Mouse (Mus musculus) midbrain, embryonic 16.5 days (tissue): ENCODE data around the gene Olfr1277. TPM values are rescaled to one million over a fixed set of nuclear protein-coding genes. Genes with fewer than 3 reads are reported as not detected.

Experiments
- ATAC-seq: fragments of 200-750 bp; cut with Nextera tagmentation; 2 replicates; pipeline ENCODE4 v1.8.0; 2017; ENCODE audit warnings: moderate TSS enrichment
- H3K27ac ChIP-seq: fragments of 300-500 bp; sonication (generic); 2 replicates; pipeline ENCODE4 v1.5.1; 2014; ENCODE audit warnings: mild to moderate bottlenecking, low read length, mixed read lengths
- H3K27me3 ChIP-seq: fragments of 300-500 bp; sonication (generic); 2 replicates; pipeline ENCODE4 v1.6.1; 2014; ENCODE audit warnings: low read depth, low read length, mixed read lengths; ENCODE audit not compliant: control insufficient read depth, insufficient read depth
- H3K36me3 ChIP-seq: fragments of 300-500 bp; sonication (generic); 2 replicates; pipeline ENCODE4 v1.6.1; 2014; ENCODE audit warnings: mild to moderate bottlenecking, low read length, moderate library complexity, mixed read lengths; ENCODE audit not compliant: control insufficient read depth, insufficient read depth
- H3K4me1 ChIP-seq: fragments of 300-500 bp; sonication (generic); 2 replicates; pipeline ENCODE4 v1.6.1; 2014; ENCODE audit warnings: mild to moderate bottlenecking, low read length, mixed read lengths; ENCODE audit not compliant: control insufficient read depth, insufficient read depth
- H3K4me2 ChIP-seq: fragments of 300-500 bp; sonication (generic); 2 replicates; pipeline ENCODE4 v1.6.1; 2014; ENCODE audit warnings: mild to moderate bottlenecking, low read length, mixed read lengths
- H3K4me3 ChIP-seq: fragments of 300-500 bp; sonication (generic); 2 replicates; pipeline ENCODE4 v1.5.1; 2014; ENCODE audit warnings: low read depth, mild to moderate bottlenecking, low read length, moderate library complexity, mixed read lengths
- H3K9ac ChIP-seq: fragments of 300-500 bp; sonication (generic); 2 replicates; pipeline ENCODE4 v1.6.1; 2014; ENCODE audit warnings: low read depth, low read length, mixed read lengths
- H3K9me3 ChIP-seq: fragments of 300-500 bp; sonication (generic); replicated peaks from 2 replicates; pipeline ENCODE4 v1.6.1; 2014; ENCODE audit warnings: mild to moderate bottlenecking, low read length, mixed read lengths; ENCODE audit not compliant: control insufficient read depth, poor library complexity, severe bottlenecking
- WGBS: fragments of 180-500 bp; shearing (Covaris S2); extraction: QIAGEN DNeasy Blood & Tissue Kit; methylation state at CpG from one replicate; pipeline ENCODE4 v1.1.7; 2014; 5-methylcytosine and 5-hydroxymethylcytosine counted together
- polyA plus RNA-seq: library from polyadenylated mRNA; unstranded; fragments of >200 nt; fragmentation: Nextera tagmentation; extraction: Ambion mirVana; gene quantifications from 2 replicates; pipeline ENCODE4 v1.2.1, GENCODE M21; 2015

The Olfr1277 gene
- not detected in 2 replicates for polyA plus RNA-seq

DNA sequence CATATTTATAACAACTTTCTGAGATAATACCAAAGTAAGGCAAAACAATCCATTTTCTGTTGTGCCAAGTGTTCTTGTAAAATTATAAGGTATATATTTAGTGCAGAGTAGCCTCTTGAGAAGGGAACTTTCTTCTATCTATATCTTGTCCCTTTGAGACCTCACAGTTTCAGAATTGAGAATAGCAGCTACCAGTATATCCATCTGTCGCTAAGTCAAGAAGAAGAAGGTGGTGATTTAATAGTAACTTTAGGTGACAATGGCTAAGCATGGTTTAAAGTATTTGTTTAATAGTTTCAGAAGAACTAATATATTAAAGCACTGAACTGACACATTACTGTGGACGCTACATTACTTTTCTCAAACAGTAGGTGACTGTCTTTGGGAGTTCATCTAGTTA lies at the start of gene Olfr1277:
Olfr1277 (minus strand) TSS at position 101 of the 400 bp plus-strand sequence.
- Histone ChIP-seq H3K4me3 (no peak within 1 kb of the TSS), H3K9ac (no peak within 1 kb of the TSS), H3K4me1 (no peaks in the 10 kb centered on the region), H3K4me2 (no peak within 1 kb of the TSS), H3K27me3 (no peaks in the 10 kb centered on the region), H3K27ac (no peak within 1 kb of the TSS), H3K36me3 (no peaks in the 10 kb centered on the region), H3K9me3 (no peaks in the 10 kb centered on the region)
- WGBS = 86% methylated on average over 2 of the region's 2 CpGs
- ATAC-seq = no peak

DNA sequence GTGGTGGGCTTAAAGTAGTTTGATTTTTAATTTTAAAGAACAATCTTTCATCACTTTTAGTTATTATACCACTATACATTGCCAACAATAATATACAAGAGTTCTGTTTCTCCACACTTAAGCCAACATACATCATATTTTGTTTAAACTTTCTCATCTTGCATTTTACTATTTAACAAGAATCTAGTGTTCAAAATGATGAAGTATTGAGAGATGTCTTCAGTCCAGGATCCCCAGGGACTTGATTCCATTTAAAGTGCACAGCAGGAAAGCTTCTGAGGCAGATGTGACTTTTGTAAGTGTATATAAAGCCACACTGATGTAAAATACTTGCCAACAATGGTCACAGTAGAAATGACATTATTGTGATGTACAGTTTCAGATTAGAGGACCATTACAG lies 39.8 kb upstream of the Olfr1277 start, which contains the start of gene Olfr1280:
Olfr1280 (plus strand) TSS at position 301 of the 400 bp plus-strand sequence.
- no peak within 1 kb of the TSS for H3K27ac ChIP-seq
- H3K36me3 ChIP-seq = no peaks in the 10 kb centered on the region
- no peaks in the 10 kb centered on the region for H3K4me1 ChIP-seq
- no peaks in the 10 kb centered on the region for H3K9me3 ChIP-seq
- H3K27me3 ChIP-seq = no peaks in the 10 kb centered on the region
- H3K4me3 ChIP-seq = no peak within 1 kb of the TSS
- no peak for ATAC-seq
- no peak within 1 kb of the TSS for H3K9ac ChIP-seq
- H3K4me2 ChIP-seq = no peak within 1 kb of the TSS

DNA sequence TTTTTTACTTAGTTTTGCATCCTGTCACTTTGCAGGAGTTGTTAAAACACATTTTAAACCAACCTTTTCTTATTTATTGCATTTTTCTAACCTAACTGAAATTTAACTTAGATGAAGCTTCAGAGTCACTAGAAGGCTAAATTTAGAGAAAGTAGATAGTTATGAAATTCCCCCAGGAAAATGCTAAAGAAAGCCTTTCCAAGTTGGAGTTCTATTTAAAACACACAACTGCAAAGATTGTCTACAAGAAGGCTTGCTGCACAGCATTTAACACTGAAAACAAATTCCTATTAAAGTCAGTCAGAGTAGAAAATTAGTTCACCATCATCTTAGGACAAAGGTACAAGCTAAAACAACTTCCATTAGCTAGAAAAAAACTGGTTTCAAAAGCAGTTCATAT lies 26.5 kb upstream of the Olfr1277 start, which contains the start of gene Olfr1279:
Olfr1279 (plus strand) TSS at position 262 of the 400 bp plus-strand sequence.
- Histone ChIP-seq H3K9me3 (0 out of 2 replicates have a peak, but pooled peaks cover 3% of the 10 kb centered on the region), H3K27me3 (no peaks in the 10 kb centered on the region), H3K27ac (no peak within 1 kb of the TSS), H3K4me1 (no peaks in the 10 kb centered on the region), H3K36me3 (no peaks in the 10 kb centered on the region), H3K4me3 (no peak within 1 kb of the TSS), H3K4me2 (no peak within 1 kb of the TSS), H3K9ac (no peak within 1 kb of the TSS)
- no peak for ATAC-seq

DNA sequence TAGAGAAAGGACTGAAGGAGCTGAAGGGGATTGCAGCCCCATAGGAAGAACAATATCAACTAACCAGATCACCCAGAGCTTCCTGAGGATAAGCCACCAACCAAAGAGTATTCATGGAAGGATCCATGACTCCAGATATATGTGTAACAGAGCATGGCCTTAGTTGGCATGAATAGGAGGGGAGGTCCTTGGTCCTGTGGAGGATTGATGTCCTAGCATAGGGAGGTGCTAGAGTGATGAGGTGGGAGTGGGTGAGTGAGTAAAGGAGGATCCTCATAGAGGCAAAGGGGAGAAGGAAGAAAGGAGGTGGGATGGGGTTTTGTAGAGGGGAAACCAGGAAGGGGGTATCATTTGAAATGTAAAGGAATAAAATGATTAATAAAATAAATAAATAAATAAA lies 24.6 kb upstream of the Olfr1277 start:
- no peak for ATAC-seq

DNA sequence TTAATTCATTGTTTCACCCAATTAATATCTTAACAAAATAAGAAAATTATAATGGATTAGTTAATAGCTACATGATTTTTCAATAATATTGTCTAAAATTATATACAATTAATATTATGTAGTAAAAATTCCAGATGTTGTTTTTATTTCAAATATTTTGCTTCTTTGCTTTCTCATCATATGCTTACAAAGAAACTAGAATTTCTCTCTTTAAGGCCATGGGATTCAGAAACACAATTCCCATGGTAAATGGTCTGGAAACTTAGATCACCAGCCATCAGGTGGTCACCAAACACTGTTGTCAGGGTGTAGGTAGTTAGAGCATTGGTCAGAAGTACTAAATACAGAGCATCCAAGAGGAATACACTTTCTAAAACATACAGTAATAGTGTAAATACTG lies 15.9 kb upstream of the Olfr1277 start, which contains the start of gene Olfr1278:
Olfr1278 (plus strand) TSS at position 301 of the 400 bp plus-strand sequence.
- Histone ChIP-seq H3K36me3 (no peaks in the 10 kb centered on the region), H3K4me3 (no peak within 1 kb of the TSS), H3K27ac (no peak within 1 kb of the TSS), H3K4me1 (no peaks in the 10 kb centered on the region), H3K9me3 (no peaks in the 10 kb centered on the region), H3K4me2 (no peak within 1 kb of the TSS), H3K27me3 (no peaks in the 10 kb centered on the region), H3K9ac (no peak within 1 kb of the TSS)
- no peak for ATAC-seq

More for the DNA sequence above, 24.6 kb upstream of the Olfr1277 start:
- H3K4me2 ChIP-seq = no peak overlapping the region
- H3K4me1 ChIP-seq = no peaks in the 10 kb centered on the region
- no peak overlapping the region for H3K27ac ChIP-seq
- no peaks in the 10 kb centered on the region for H3K36me3 ChIP-seq
- no peaks in the 10 kb centered on the region for H3K27me3 ChIP-seq
- no peak overlapping the region for H3K9ac ChIP-seq
- H3K9me3 ChIP-seq = 0 out of 2 replicates have a peak, but pooled peaks cover 3% of the 10 kb centered on the region
- no peak overlapping the region for H3K4me3 ChIP-seq

DNA sequence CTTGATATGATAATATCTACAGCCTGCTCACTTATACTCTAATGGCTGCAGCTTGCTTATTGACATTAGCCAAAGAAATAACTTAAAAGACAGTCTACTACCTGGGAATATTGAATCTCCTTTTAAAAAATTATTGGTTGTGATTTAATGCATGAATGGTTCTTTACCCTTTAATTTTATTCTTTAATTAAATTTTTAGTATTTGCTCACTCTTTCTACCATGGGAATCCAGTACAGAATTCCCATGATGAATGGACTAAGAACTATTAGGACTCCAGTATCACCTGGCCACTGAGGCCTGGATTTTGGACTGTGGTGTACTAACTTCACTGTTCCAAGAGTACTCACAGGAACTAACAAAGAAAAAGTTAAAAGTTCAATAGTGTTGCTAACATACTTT lies 19.7 kb downstream of the Olfr1277 start, which contains the start of gene Olfr1276:
Olfr1276 (plus strand) TSS at position 301 of the 400 bp plus-strand sequence.
- H3K4me3 ChIP-seq = no peak within 1 kb of the TSS
- no peak within 1 kb of the TSS for H3K4me2 ChIP-seq
- no peaks in the 10 kb centered on the region for H3K4me1 ChIP-seq
- no peak within 1 kb of the TSS for H3K27ac ChIP-seq
- no peak for ATAC-seq
- no peaks in the 10 kb centered on the region for H3K9me3 ChIP-seq
- no peak within 1 kb of the TSS for H3K9ac ChIP-seq
- no peaks in the 10 kb centered on the region for H3K36me3 ChIP-seq
- no peaks in the 10 kb centered on the region for H3K27me3 ChIP-seq

DNA sequence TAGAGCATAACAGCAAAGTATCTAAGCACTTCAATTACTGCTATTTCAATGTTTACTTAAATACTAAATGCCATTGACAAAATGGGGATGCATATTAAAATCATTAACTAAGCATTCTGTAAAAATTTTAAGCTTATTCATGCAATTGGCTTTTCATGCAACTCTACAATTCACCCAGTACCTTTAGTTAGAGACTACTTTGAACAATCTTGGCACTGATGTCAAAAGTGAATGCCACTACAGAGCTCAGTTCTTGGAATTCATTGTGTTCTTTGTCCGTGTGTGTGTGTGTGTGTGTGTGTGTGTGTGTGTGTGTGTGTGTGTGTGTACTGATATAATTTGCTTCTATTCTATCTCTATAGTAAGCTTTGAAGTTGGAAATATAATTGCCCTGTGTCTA lies 38.7 kb downstream of the Olfr1277 start, which contains the start of gene Olfr1275:
Olfr1275 (minus strand) TSS at position 101 of the 400 bp plus-strand sequence.
- Histone ChIP-seq H3K36me3 (no peaks in the 10 kb centered on the region), H3K9ac (no peak within 1 kb of the TSS), H3K27ac (no peak within 1 kb of the TSS), H3K9me3 (no peaks in the 10 kb centered on the region), H3K4me1 (no peaks in the 10 kb centered on the region), H3K27me3 (no peaks in the 10 kb centered on the region), H3K4me3 (no peak within 1 kb of the TSS), H3K4me2 (no peak within 1 kb of the TSS)
- WGBS = 78% methylated on average over 1 of the region's 1 CpGs
- no peak for ATAC-seq

DNA sequence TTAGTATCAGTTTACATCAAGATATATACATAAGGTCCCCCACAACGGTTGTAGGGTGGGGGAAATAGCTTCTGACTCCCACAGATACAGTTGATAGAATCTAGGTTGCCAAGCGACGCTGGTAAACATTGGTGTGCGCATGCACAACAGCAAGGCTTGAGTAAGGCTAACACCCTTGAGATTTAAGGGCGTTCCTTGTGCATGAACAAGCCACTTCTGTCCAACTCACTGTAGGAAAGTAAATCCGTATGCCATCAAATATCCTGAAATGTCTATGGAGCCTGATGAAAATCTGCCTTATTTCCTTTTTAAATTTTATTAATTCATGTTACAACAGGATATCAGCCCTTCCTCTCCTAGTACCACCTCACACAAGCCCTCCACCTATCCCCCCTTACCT lies 44.4 kb downstream of the Olfr1277 start, which contains the start of gene 4930430A15Rik:
4930430A15Rik (minus strand) TSS at position 101 of the 400 bp plus-strand sequence.
- H3K27me3 ChIP-seq = no peaks in the 10 kb centered on the region
- no peak within 1 kb of the TSS for H3K27ac ChIP-seq
- no peak within 1 kb of the TSS for H3K4me3 ChIP-seq
- WGBS = 90% methylated on average over 6 of the region's 6 CpGs
- no peaks in the 10 kb centered on the region for H3K4me1 ChIP-seq
- no peak within 1 kb of the TSS for H3K4me2 ChIP-seq
- no peaks in the 10 kb centered on the region for H3K36me3 ChIP-seq
- H3K9me3 ChIP-seq = no peaks in the 10 kb centered on the region
- H3K9ac ChIP-seq = no peak within 1 kb of the TSS
- no peak for ATAC-seq
